Comparison of ENCODE assay signal across 7 mouse cellular contexts in the genomic region with DNA sequence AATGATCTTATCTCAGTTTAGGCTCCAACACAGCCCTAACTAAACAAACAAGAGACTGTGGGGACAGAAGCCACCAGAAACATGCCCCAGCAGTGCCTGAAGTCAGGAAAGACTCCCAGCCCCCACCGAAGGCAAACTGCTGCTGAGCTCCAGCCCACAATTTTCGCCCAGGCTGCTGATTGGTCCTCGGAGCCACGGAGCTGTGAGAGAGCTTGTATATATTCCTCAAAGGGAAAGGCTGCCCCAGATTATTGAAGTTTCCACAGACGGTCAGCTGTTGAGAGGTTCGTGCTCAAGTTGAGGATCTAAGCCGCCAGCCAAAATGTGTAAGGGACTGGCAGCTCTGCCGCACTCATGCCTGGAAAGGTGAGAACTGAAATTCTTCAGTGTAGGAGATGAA. TPM values are rescaled to one million over a fixed set of nuclear protein-coding genes. Genes with fewer than 3 reads are reported as not detected.
A peak's percentile ranks its signal among the peaks of the same experiment; 100 is the strongest.
DNase-seq lines count a peak whose midpoint lies in the region; ATAC-seq and TF ChIP-seq lines count a peak whose summit lies in the region.

Rgs5 (plus strand) TSS at position 246 of the 400 bp plus-strand sequence.

- H3K4me1 ChIP-seq in cortical plate, adult 2 months (ENCODE audit: control insufficient read depth, insufficient read depth, low read length): no peaks in the 10 kb centered on the region
- H3K4me1 ChIP-seq in lung, embryonic 16.5 days (replicated peaks; ENCODE audit: control insufficient read depth, insufficient read depth, low read length): 0 out of 2 replicates have a peak, but pooled peaks cover 2% of the 10 kb centered on the region
- peaks cover 3% of the 10 kb centered on the region; the same call in 1 of the 2 replicates for H3K4me1 ChIP-seq in small intestine, adult 2 months (ENCODE audit: control insufficient read depth, insufficient read depth, insufficient read length, low read length)

- no peaks in the 10 kb centered on the region for H3K27me3 ChIP-seq in lung, embryonic 16.5 days (ENCODE audit: control insufficient read depth, insufficient read depth, low read depth, low read length)
- no peaks in the 10 kb centered on the region for H3K27me3 ChIP-seq in small intestine, adult 2 months (ENCODE audit: control insufficient read depth, insufficient read depth, low read length)

- intact Hi-C loops in heart, postnatal 14 days (cut with DNase I): no loop called here

- H3K4me2 ChIP-seq in lung, embryonic 16.5 days (ENCODE audit: low read depth, low read length): peak within 1 kb of the TSS; percentile 46

- ATAC-seq in frontal cortex, adult (ENCODE audit: low TSS enrichment): peak; percentile 88
- peak; percentile 83 for ATAC-seq in lung, embryonic 16.5 days (ENCODE audit: low read depth)

- no peak for TF ChIP-seq POLR2A in cortical plate, adult 2 months (IDR thresholded peaks at IDR 0.05; ENCODE audit: extremely low read depth, insufficient read depth, low read length)
- no peak for TF ChIP-seq POLR2A in small intestine, adult 2 months (IDR thresholded peaks at IDR 0.05; ENCODE audit: low read depth, low read length)

- H3K9me3 ChIP-seq in lung, embryonic 16.5 days (ENCODE audit: control insufficient read depth, low read length): no peaks in the 10 kb centered on the region

- H3K9ac ChIP-seq in lung, embryonic 16.5 days (ENCODE audit: low read length): peak within 1 kb of the TSS; percentile 43

- H3K36me3 ChIP-seq in lung, embryonic 16.5 days (ENCODE audit: control insufficient read depth, insufficient read depth, low read length): no peaks in the 10 kb centered on the region
- H3K36me3 ChIP-seq in small intestine, adult 2 months (ENCODE audit: control insufficient read depth, insufficient read depth, low read length): no peaks in the 10 kb centered on the region

- no peak within 1 kb of the TSS; the same call in 1 of the 2 replicates for H3K4me3 ChIP-seq in cortical plate, adult 2 months (ENCODE audit: insufficient read depth, low read length)
- peak within 1 kb of the TSS; percentile 31; the same call in 1 of the 2 replicates for H3K4me3 ChIP-seq in lung, embryonic 16.5 days (ENCODE audit: low read length)
- peak within 1 kb of the TSS; percentile 43 for H3K4me3 ChIP-seq in small intestine, adult 2 months (ENCODE audit: low read depth, low read length)

- no peak within 1 kb of the TSS for H3K27ac ChIP-seq in cortical plate, adult 2 months (ENCODE audit: insufficient read depth, low read length)
- no peak within 1 kb of the TSS for H3K27ac ChIP-seq in lung, embryonic 16.5 days (ENCODE audit: low read length)
- H3K27ac ChIP-seq in small intestine, adult 2 months (ENCODE audit: insufficient read depth, low read depth, low read length): no peak within 1 kb of the TSS

- under 1% methylated on average over 8 of the region's 8 CpGs for WGBS in lung, embryonic 16.5 days
- 9% methylated on average over 8 of the region's 8 CpGs for WGBS in small intestine, adult 2 months

- no peak for TF ChIP-seq CTCF in cortical plate, adult 2 months (IDR thresholded peaks at IDR 0.05; ENCODE audit: extremely low read depth, insufficient read depth, low read length)
- no peak for TF ChIP-seq CTCF in small intestine, adult 2 months (IDR thresholded peaks at IDR 0.05; ENCODE audit: extremely low read depth, insufficient read length, insufficient replicate concordance, low read depth, low read length)

- peak; percentile 38 to 40 for DNase-seq in heart, postnatal 14 days
- peak in 1 of 2 experiments; percentile 26 for DNase-seq in layer of hippocampus, postnatal 10 days (ENCODE audit: low spot score in 2 of 2)
- no peak for DNase-seq in spleen, postnatal 10 days (ENCODE audit: low spot score in 2 of 2)

RNA-seq across cellular contexts. Expression of gene Rgs5, which starts in this region (rescaled TPM):
- polyA plus RNA-seq in cortical plate, adult 2 months (2012; rRNA removed): 68.0 and 78.0 TPM in 2 replicates
- 100 to 1,000 TPM; 373 to 390 TPM for total RNA-seq in heart, postnatal 14 days (2021)
- total RNA-seq in layer of hippocampus, postnatal 10 days (2021): 100 to 1,000 TPM; 103 to 116 TPM
- 9.7 and 13.0 TPM in 2 replicates for polyA plus RNA-seq in lung, embryonic 16.5 days (2015; fragmentation: Nextera tagmentation; extraction: Ambion mirVana)
- 10.9 and 14.3 TPM in 2 replicates for polyA plus RNA-seq in small intestine, adult 2 months (2012; rRNA removed)

Comparison
In these comparisons a context has a peak if more than half of its experiments do, and no peak if none do; other contexts are left out.
1. DNase-seq: peak in heart, postnatal 14 days (2 of 2); none in spleen, postnatal 10 days (0 of 2).